Mouse (Mus musculus): ENCODE measurements around the gene Pan3.

Pan3 gene

GRCm38 (mm10) chr5:147432927-147433326, 3.0 kb downstream of the Pan3 start:
- DNase-seq, result no peak

- peak; percentile 73 for DNase-seq
These were observed 5.3 kb downstream of the Pan3 start for GRCm38 (mm10) chr5:147435224-147435623.

- DNase-seq, result no peak
These were observed 5.8 kb downstream of the Pan3 start for GRCm38 (mm10) chr5:147435751-147436150.

GRCm38 (mm10) chr5:147436491-147436890, 6.5 kb downstream of the Pan3 start:
- no peak for DNase-seq

GRCm38 (mm10) chr5:147440996-147441507, 11.1 kb downstream of the Pan3 start:
- no peak for DNase-seq

GRCm38 (mm10) chr5:147441979-147442378, 12.0 kb downstream of the Pan3 start:
- DNase-seq, result no peak

GRCm38 (mm10) chr5:147442741-147443140, 12.8 kb downstream of the Pan3 start:
- no peak for DNase-seq

- DNase-seq, result no peak
These were observed 14.3 kb downstream of the Pan3 start for GRCm38 (mm10) chr5:147444298-147444697.

GRCm38 (mm10) chr5:147444757-147445156, 14.8 kb downstream of the Pan3 start:
- DNase-seq, result no peak

GRCm38 (mm10) chr5:147445252-147445651, 15.3 kb downstream of the Pan3 start:
- no peak for DNase-seq

- no peak for DNase-seq
These were observed 18.6 kb downstream of the Pan3 start for GRCm38 (mm10) chr5:147448526-147448925.

- no peak for DNase-seq
These were observed 19.0 kb downstream of the Pan3 start for GRCm38 (mm10) chr5:147448933-147449332.

GRCm38 (mm10) chr5:147456491-147456890, 26.5 kb downstream of the Pan3 start:
- peak; percentile 64 for DNase-seq

GRCm38 (mm10) chr5:147459821-147460567, 30.0 kb downstream of the Pan3 start:
- DNase-seq, result no peak

- no peak for DNase-seq
These were observed 33.3 kb downstream of the Pan3 start for GRCm38 (mm10) chr5:147463251-147463650.

- no peak for DNase-seq
These were observed 36.4 kb downstream of the Pan3 start for GRCm38 (mm10) chr5:147466361-147466760.

GRCm38 (mm10) chr5:147471163-147471562, 41.2 kb downstream of the Pan3 start:
- no peak for DNase-seq

GRCm38 (mm10) chr5:147473071-147473470, 43.1 kb downstream of the Pan3 start:
- no peak for DNase-seq

GRCm38 (mm10) chr5:147473856-147474255, 43.9 kb downstream of the Pan3 start:
- no peak for DNase-seq

GRCm38 (mm10) chr5:147476109-147476508, 46.1 kb downstream of the Pan3 start:
- DNase-seq, result no peak

- DNase-seq, result no peak
These were observed 47.1 kb downstream of the Pan3 start for GRCm38 (mm10) chr5:147477106-147477505.

- no peak for DNase-seq
These were observed 49.4 kb downstream of the Pan3 start for GRCm38 (mm10) chr5:147479341-147479740.

- DNase-seq, result peak; percentile 35
These were observed 54.2 kb downstream of the Pan3 start for GRCm38 (mm10) chr5:147484142-147484541.

- no peak for DNase-seq
These were observed 59.3 kb downstream of the Pan3 start for GRCm38 (mm10) chr5:147489226-147489625.

- DNase-seq, result no peak
These were observed 60.9 kb downstream of the Pan3 start for GRCm38 (mm10) chr5:147490907-147491306.
